Mouse (Mus musculus): ENCODE data around the gene Enox1.

- TF ChIP-seq CTCF (IDR thresholded peaks at IDR 0.05; ENCODE audit: low read depth) (no peak), EP300 (IDR thresholded peaks at IDR 0.05; ENCODE audit: low read depth) (no peak)
Measured at GRCm38 (mm10) chr14:77280893-77281292, 124.3 kb downstream of the Enox1 start.
